Mouse (Mus musculus) testis, adult 2 months (tissue): ENCODE results near the gene Gm10718.
"Not testable (repeated sequence)": the region's sequence is repeated elsewhere in the genome, so short reads cannot be mapped to it uniquely, and the experiment has no call there.

Experiments
- CTCF ChIP-seq: fragments of 200-500 bp; IDR thresholded peaks from 2 replicates; pipeline ENCODE4 v1.5.1; 2012; ENCODE audit warnings: low read depth, mild to moderate bottlenecking, inconsistent platforms, low read length, moderate library complexity; ENCODE audit not compliant: control insufficient read depth, insufficient read depth, insufficient replicate concordance
- POLR2A ChIP-seq: fragments of 200-500 bp; IDR thresholded peaks from 2 replicates; pipeline ENCODE4 v1.6.1; 2012; ENCODE audit warnings: low read depth, mild to moderate bottlenecking, inconsistent platforms, low read length, moderate library complexity; ENCODE audit not compliant: control insufficient read depth

GRCm38 (mm10) chr9:3025653-3026052 is 2.3 kb downstream of the Gm10718 start:
- TF ChIP-seq POLR2A, CTCF: not testable (repeated sequence)
